Mouse (Mus musculus) monocyte, adult 2 months (primary cell): ENCODE results near the gene Epha4.

Source experiments
- DNase-seq, 2 experiments: peaks; one replicate each; pipeline ENCODE4 v3.0.0; 2022; ENCODE audit warnings: low spot score in 2 of 2, low read depth in 1 of 2

Epha4 gene

DNA sequence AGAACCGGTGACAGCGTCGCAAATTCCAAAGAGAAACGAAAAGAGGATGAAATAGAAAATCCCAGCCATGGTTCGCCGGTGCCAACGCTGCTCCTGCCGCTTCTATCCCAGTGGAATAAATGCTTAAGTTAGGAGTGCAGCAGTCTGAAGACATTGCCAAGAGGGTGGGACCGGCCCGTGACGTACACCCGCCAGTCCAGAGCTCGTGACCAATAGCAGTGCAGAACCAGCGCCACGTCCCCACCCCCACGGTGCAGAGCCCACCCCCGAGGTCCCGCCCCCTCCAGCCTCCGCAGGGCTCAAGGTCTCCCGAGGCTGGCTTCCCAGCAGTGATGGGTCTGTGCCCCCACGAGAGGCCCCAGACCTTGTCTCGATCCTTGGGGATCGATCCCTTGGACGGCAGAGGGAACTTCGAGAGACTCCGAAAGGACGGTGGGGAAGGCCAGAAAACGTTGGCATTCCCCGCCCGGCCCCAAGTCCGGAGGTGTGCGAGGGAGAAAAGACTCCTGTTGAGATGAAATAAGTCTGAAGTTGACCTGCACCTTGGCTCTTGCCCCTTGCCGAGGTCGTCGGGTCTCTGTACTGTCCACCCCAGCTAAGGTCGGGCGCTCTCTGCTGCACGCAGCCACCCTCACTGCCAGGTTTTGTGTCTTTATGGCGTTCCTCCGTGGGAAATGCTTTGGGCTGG lies at the start of gene Epha4:
TSS of gene Epha4 (minus strand) at position 126 of the 688 bp plus-strand sequence.
- peak in 1 of 2 experiments; percentile 39 for DNase-seq

DNA sequence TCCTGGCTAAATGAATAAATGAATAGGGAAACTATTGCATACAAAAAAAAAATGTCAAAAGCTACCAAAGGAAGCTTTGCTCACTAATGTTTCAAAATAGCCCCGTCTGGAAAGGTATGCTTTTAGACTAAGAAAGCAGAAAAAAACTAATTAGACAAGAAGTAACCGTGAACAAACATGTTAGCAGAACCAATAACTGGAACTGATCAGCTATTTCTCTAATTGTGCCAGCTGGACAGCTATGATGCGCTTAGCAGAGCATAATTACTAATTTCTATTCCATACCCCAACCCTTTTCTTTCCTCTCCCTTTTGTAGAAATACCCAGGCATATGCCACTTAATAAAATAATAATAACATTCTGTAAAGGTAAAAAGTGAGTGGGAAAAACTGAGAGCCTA lies 41.3 kb upstream of the Epha4 start:
- DNase-seq, result no peak

DNA sequence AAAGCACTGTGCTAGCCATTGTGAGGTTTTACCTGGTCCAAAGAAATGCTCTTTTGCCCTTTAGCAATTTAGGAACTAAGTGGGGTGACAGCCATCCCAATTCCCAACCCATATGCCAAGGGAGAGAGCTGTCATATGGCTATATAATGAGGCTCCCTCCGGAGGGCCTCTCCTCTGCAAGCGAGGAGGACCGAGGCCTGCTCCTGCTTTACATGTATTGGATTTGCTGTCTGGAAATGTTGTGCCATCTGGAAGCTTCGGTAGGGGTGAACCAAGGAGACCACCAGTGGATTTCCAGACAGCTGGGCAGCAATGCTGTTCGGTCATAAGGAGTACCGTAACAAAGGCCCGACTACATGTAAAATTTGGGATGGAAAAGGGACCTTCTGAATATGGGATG lies 37.0 kb upstream of the Epha4 start:
- DNase-seq, result no peak

DNA sequence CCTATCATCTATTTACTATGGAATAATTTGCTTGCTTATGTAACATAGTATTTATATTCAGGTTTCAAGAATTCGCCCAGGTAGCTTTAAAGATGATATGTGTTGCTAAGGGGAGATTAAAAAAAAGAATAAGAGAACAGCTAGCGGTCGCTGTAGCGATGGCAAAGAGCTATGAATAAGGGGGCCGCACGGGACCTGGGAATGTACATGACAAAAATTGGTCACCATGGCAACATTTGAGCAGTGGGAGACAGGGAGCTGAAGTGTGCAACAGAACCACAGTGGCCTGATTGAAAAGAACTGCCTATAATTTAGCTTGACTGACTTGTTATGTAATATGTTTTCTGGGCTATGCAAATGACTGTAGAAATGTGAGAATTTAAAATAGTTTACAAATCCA lies 30.8 kb upstream of the Epha4 start:
- DNase-seq, result no peak

DNA sequence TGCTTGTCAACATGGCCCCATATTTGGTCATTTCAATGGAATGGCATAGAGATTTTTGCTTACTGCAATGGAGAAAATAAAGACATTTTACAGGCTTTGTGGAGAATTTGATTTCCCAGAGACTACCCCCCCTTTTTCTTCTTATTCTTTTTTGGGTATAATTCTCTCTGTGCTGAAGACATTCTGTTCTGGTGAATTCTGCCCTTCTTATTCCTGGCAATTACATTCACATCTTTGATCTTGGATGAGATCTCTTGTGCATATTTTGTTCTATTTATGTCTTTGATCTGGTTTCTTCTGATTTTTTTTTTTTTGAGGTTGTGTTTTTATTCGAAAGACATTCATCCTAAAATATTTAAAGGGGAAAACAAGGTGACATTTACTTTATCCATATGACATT lies 30.1 kb upstream of the Epha4 start:
- DNase-seq, result no peak

DNA sequence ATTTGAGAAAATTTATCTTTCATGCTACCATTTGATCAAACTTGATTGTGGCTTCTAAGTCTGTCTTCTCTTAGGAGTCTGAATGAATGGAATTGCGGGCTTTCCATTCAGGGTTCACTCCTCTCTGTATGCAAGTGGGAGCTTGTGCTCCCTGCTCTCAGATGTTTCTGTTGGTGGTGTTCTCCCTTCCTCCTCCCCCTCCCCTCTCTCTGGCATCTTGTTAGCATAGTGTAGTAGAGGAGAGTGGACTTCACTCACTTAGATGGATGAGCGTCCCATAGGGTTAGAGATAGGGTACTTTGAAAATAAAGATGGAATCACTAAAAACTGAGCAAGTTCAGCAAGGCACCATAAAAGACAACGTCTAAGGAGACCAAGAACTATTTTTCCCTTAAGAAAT lies 29.4 kb upstream of the Epha4 start:
- no peak for DNase-seq

DNA sequence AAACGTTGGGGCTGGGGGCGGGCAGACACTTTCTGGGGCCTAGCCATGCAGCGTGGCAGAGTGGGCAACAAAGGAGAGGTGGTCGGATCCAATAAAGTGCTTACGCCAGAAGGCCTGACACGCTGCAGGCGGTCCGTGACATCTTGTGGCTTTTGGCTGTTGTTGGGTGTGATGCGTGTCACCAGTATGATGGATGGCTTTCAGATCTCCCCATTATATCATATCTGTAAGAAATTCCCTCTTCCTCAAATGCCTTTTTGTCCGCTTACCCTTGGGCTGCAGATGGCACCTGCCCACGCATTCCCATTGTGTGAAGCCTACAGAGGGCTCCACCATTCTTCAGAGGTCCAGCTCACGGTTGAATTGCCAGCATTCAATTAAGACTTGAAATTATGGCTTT lies 25.1 kb upstream of the Epha4 start:
- DNase-seq, result no peak

DNA sequence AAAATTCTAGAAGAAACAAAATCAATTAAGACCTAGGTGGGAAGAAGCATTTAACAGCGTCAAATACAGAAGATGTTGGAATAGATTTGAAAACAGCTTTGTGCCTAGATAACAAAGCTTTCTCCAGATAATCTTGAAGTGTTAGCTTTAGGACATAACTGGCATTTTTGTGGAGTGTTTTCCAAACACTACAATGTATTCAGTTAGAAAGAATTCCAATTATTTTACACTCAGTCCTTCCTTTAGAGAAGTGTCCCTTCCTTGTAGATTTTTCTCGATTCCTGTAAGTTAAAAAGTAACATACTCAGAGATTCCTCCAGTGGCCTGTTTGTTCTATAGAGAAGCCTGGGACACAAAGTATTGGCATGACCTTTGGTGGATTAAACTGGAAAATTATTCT lies 23.7 kb upstream of the Epha4 start:
- DNase-seq, result no peak

DNA sequence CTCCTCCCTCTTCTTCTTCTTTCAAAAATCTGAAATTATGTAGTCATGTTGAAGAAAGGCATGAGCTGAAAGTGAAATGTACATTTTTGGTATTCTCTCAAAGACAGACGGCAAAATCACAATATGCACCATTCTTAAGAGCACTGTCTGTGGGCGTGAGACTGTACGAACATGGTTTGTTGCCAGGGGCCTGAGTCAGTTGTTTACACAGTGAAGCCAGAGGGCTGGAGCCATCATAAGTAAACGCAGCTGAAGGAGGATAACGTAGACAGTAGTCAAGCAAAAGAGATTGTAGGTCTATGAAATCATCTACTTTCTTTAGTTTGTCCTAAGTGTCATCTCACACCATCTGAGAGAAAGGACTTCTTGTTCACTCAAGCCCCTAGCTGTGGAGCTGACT lies 21.0 kb upstream of the Epha4 start:
- DNase-seq, result no peak

DNA sequence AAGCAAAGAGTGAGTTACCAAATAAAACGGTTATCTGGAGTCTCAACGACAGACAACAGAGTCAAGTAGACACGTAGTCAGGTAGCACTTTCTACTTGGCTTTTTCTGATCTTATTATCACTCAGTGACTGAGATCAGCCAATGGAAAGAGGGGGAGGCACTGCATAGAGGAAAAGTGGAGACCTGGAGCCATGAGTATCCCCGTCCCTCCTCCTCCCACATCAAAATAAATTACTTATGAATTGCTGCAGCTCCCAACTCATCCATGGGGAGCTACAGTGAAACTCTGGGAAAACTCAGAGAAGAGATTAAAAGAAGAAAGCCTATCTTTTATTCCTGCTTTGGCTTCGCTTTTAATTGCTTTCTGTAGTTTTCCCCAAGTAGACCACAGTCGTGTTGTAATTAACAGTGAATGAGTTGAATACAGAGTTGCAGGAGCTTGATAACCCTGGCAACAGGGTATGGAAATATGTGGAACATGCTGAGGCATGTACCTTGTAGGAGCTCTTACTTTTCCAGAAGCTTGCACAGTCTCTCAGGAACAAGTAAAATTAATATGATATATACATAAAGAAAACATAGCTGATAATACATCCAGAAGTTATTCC lies 17.8 kb upstream of the Epha4 start:
- DNase-seq, result no peak

DNA sequence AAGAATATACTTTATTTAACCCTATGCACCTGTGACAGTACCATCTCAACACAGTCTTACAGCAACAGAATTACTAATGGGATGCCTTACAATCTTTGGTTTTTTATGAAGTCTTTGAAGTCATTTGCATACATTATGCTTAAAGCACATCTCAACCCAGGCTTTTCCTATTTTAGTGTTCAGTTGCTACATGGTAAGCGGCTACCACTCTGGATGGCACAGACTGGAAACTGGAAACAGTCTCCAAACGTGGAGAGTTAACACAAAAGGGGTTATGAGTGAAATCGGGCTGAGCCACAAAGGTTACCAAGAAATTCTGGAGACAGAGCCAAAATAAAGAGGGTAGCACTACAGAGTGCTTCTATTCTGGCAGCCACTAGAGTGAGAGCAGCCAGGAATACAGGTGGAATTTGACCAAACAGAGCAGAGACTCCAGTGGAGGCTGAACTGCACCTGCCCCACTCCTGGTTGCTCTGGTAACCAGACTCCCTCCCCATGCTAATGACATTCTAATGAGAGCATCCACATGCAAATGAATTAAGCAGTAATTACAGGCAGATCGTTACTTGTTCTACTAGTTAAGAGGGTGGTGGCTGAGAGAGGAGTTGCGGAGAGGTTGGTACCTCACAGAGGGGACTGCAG lies 17.2 kb upstream of the Epha4 start:
- DNase-seq, result no peak

DNA sequence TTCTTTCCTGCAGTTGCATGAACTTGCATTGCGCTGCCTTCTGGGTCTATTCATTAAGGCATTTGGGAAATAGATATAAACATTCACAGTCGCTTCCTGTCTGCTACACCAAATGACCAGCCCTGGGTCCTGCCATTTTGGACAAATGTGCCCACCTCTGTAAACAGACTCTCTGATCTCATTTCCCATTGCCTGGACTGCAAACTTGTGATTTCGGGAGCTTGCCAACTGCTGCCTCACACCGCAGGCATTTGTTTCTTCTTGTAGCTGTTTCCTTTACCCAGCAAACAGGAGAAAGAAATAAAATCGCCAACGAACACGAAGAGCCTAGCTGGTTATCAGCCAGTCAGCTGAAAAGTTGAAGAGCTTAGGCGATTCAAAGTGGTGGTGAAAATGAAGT lies 10.2 kb upstream of the Epha4 start:
- no peak for DNase-seq

DNA sequence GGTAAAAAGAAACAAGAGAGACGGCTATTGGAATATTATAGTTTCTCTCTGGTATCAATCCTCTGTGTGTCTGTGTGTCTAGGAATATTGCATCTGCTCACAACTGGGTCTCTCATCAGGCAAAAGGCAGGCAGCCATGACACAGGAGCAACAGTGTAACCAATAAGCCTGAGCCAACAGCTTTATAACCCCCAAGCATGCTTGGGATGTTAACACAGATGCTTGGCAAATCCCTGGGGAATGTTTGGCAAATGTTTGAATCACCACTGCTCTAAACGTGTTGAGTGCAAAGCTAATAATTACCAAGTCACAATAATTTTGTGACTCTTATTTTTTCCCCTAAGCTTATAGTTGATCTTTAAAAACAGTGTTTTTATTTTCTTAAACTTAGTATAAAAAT lies 8.5 kb upstream of the Epha4 start:
- no peak for DNase-seq

DNA sequence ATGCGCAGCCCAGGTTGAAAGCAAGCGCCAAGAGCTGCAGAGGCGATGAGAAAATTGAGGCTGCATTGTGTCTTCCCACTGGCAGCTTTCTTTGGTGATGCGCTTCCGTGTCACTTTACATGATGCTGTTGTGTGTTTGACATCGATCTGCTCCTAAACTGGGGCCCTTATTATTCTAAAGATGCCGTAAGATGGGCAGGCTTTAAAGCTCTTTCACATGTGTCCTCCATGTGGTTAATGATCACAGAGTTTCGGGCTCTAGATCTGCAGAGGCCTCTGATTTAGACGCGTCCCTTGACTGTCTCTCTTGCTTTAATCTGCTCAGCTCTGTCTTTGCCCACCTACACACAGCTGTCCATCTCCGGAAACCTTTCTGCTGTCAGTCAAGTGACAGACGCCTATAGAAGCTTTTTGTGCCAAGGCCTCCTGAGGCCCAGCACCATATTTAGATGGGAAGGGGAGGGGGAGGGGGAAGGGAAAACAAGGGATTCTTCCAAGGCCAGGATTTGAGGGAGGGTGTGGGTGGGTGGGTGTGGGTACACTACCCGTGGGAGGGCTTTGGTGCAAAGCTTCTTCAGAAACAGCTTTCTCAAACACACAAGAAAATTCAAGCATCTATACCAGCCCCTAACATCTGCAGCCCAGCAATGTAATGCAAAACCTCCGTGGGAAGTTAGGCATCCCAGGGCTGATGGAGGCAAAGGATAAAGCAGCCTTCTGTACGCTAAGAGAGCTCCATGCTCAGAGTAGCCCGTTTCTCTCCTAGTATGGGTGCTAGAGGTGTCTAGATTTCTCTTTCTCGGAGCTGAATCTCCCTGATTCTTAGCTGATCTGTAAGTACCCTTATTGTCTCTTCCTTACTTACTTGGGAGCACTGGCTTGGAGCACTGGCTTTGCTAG lies 7.0 kb upstream of the Epha4 start:
- DNase-seq, result no peak

DNA sequence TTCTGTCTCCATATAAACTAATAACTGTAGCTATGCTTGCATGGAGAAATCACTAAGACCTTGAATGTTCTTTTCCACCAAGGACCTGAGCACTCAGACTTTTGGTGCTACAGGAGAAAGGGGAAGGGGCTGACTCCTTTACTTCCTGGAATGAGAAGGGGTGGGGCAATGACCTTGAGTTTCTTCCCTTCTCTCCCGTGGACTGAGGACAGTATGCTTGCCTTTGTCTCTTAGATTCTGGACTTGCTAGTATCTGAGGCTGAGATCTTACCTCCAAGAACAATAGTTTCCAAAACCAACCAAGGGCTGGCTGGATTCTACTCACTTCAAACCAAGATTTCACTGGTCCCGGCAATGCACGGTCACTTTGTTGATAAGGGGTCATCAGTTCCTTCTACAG lies 3.8 kb upstream of the Epha4 start:
- no peak for DNase-seq

DNA sequence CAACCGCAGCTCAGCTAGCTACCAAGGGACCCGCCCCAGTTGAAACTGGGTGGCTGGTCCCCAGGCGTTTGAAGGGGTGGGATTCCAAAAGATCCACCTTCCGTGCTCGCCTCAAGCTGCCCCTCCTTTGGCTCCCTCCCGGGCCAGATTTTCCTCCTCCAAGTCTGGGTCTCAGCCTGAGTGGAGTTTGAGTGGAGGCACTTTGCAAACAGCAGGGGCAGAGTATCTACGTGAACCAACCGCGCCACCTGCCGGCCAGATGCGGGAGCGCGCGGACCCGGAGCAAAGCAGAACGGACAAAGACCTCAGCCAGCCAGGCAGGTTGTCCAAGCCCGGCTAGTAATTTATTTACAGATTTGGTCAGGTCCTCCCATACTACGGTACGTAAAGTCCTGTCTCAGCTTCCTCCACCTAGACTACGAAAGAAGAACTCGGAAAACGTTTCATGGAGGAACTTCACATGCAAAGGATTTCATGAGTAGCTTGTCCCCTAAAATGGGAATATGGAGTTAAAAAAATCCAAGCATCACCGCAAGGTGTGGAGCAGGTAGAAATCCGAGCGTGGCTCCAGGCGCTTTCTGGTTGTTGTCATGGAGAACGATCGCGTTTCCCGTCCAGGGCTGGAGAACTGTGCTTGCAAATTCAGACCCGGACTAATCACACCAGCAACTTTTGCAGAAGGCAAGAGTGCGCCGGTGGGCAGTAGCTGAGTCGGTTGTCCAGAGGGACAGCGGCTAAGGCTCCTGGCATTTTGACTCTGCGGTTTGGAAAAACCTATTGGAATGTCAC lies 1.5 kb upstream of the Epha4 start:
- peak; percentile 33 to 79 for DNase-seq

DNA sequence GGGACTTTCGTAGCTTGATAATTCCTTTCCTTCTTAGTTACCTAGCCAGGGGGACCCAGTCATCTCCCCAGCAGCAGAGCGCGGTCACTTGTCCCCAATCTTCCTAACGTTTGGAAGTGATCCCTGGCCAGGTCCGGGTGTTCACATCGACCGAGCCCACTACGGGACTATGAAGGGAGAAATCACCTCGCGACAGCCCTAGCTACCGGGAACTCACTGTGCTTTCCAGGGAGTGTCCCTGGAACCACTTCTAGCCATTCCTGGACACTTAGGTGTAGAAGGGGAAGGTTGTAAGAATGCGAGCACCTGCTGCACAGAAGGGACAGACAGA lies 728 bp upstream of the Epha4 start:
- no peak for DNase-seq

DNA sequence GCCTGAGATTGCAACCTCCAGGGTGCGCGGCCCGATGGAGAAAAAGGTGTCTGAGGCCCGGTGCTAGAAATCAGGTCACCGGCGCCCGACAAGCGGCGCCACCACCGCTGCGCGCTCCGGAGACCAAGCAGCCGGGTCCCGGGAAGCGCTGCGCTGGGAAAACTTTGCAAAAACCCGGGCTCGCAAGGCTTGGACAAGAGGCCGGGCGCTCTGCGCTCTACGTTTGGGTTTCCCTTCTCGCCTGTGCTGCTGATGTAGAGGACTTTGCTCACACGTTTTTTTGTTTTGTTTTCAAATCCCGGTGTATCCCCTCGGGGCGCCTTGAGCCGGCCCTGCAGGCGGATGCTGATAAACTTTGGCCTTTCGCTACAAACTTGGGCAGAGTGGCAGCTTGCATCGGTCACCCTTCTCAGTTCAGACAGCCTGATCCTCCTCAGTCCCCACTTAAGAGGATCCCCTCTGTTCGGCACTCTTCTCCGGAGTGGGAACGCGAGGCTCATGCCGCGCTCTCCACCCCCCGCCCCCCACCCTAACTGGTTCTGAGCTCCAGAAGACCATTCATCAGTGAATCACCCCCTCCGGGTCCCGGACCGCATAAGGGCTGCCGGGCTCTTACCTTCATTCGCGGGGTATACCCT lies 444 bp downstream of the Epha4 start:
- no peak for DNase-seq

DNA sequence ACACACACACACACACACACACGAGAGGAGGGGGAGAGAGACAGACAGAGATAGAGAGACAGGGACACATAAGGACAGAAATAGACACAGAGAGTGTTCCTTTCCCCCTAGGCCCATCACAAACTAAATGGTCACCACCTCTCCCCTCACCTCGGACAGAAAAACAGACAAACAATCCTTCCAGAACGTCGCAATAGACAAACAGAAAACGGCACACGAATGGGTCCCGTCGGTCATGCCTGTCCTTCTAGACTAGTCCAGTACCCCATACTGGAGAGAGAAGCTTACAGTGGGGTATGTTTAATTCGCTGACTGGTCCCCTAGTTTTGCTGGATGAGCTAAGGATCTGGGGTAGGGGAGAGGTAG lies 946 bp downstream of the Epha4 start:
- DNase-seq, result no peak

DNA sequence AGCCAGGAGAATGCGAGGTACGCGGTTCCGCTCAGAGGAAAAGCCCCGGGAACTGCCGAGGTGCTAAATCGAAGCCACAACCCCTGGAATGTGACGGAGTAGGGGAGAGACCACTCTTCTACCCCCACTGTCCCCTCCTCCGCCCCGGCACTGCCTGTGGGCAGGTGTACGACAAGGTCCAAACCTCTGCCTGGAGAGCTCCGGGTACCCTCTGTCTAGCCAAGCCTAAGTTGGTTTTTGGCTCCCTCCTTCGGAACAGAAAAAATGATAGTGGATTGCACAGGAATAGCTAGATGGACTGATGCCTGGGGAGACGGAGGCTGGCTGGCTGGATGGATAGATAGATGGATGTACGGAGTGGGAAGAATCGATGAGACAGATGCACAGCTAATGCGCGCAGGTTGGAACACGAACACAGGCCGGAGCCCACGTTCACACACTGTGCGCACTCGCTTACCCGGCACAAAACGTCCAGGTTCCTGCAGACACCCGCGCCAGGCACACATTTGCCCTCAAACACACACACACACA lies 1.4 kb downstream of the Epha4 start:
- no peak for DNase-seq
